Mouse (Mus musculus): Measurements from ENCODE around the gene Gstm4. TPM values are rescaled to one million over a fixed set of nuclear protein-coding genes. Genes with fewer than 3 reads are reported as not detected.
A peak's percentile ranks its signal among the peaks of the same experiment; 100 is the strongest.

Gstm4 gene
- 14.1 and 14.2 TPM in 2 replicates for polyA plus RNA-seq (2014; fragmentation: Nextera tagmentation; extraction: Ambion mirVana)

DNA sequence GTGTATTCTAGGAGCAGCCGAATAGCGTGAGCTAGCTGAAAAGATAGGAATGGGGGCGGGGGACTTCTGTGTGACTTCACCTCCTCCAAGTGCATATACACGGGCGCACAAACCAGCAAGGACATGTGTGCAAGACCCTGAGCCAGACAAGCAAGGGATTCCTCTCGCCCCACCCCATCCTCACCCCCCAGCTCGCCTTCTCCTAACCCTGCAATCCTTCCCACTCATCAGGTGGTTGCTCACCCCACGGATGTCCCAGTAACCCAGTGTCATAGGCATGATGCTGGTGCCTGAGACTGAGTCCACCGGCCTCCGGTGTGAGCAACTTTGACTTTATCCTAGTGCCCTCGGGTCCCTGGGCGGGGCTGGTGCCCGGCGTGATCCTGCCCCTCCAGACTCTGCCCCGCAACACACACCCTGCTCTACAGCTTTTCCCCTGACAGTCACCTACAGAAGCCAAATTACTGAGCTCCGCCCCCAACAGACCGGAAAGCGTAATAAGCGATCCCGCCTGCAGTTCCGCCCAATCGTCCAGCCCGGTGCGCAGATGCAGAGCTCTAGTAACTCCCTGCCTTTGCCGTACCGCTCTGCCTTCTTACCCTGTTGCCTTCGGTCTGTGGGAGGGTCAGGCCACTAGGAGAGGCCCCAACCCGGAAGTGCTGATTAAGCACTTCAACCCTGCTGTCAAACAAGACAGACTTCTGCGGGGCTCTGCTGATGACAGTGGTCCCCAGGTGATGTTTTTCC lies at the start of gene Gstm4:
Gstm4 (minus strand) TSS at position 501 of the 747 bp plus-strand sequence.
- peak within 1 kb of the TSS; percentile 49 for H3K27ac ChIP-seq (replicated peaks; ENCODE audit: low read depth, low read length)
- peaks cover 11% of the 10 kb centered on the region for H3K4me1 ChIP-seq (ENCODE audit: control insufficient read depth, insufficient read depth, low read length)
- H3K27me3 ChIP-seq (replicated peaks; ENCODE audit: control insufficient read depth, insufficient read depth, low read length) = no peaks in the 10 kb centered on the region
- DNase-seq (ENCODE audit: low spot score) = peak; percentile 93
- H3K4me2 ChIP-seq (ENCODE audit: low read depth, low read length) = peak within 1 kb of the TSS; percentile 92
- peak within 1 kb of the TSS; percentile 57 for H3K4me3 ChIP-seq (ENCODE audit: low read depth, low read length)
- H3K9ac ChIP-seq (ENCODE audit: low read depth, low read length) = peak within 1 kb of the TSS; percentile 69
- WGBS = 6% methylated on average over 27 of the region's 29 CpGs
- no peaks in the 10 kb centered on the region for H3K36me3 ChIP-seq (ENCODE audit: control insufficient read depth, insufficient read depth, low read length)
- ATAC-seq (ENCODE audit: low read depth) = peak; percentile 96
- H3K9me3 ChIP-seq (ENCODE audit: control insufficient read depth, low read length) = no peaks in the 10 kb centered on the region

DNA sequence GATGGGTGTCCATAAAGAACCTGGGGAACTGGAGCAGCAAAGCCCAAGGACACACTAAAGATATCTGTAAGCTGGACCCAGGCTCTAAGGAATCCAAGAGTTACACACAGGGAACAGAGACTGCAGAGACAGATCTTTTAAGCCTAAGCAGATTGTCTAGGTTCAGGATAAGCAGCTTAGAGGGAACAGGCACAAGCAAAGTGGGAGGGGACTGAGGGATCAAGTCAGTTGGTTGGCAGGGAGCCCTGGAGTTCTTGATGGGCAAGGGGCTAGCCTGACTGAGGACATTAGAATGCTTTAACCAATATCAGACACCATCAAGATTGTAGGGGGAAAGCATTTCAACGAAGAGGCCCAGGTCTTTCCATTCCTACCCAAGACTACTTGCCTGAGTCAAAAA lies 49.5 kb upstream of the Gstm4 start:
- WGBS = 86% methylated on average over 1 of the region's 1 CpGs
- Histone ChIP-seq H3K27me3 (replicated peaks; ENCODE audit: control insufficient read depth, insufficient read depth, low read length) (no peaks in the 10 kb centered on the region), H3K4me3 (ENCODE audit: low read depth, low read length) (no peak overlapping the region), H3K27ac (replicated peaks; ENCODE audit: low read depth, low read length) (no peak overlapping the region), H3K9ac (ENCODE audit: low read depth, low read length) (no peak overlapping the region), H3K9me3 (ENCODE audit: control insufficient read depth, low read length) (no peaks in the 10 kb centered on the region), H3K4me2 (ENCODE audit: low read depth, low read length) (no peak overlapping the region), H3K36me3 (ENCODE audit: control insufficient read depth, insufficient read depth, low read length) (no peaks in the 10 kb centered on the region), H3K4me1 (ENCODE audit: control insufficient read depth, insufficient read depth, low read length) (peaks cover 6% of the 10 kb centered on the region)
- ATAC-seq (ENCODE audit: low read depth) = no peak
- no peak for DNase-seq (ENCODE audit: low spot score)

DNA sequence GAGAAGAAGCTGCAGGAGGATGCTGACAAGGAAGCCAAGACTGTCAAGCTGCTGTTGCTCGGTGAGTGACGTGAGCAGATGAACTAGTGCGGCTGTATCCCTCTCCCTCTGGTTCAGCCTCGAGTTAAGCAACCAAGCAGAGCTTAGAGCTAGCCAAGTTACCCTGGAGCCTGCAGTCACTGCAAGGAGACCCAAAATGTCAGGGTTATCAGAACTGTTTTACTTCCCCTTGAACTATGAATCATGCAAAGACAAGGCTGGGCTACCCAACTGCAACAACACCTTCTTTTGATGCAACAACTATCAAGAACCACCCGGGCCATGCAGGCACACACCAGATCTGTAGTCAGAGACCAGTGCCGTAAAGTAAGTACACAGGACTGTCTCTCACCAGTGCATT lies 48.6 kb upstream of the Gstm4 start:
- Histone ChIP-seq H3K4me3 (ENCODE audit: low read depth, low read length) (no peak overlapping the region), H3K27ac (replicated peaks; ENCODE audit: low read depth, low read length) (no peak overlapping the region), H3K9me3 (ENCODE audit: control insufficient read depth, low read length) (no peaks in the 10 kb centered on the region), H3K36me3 (ENCODE audit: control insufficient read depth, insufficient read depth, low read length) (no peaks in the 10 kb centered on the region), H3K4me2 (ENCODE audit: low read depth, low read length) (no peak overlapping the region), H3K4me1 (ENCODE audit: control insufficient read depth, insufficient read depth, low read length) (peaks cover 15% of the 10 kb centered on the region), H3K27me3 (replicated peaks; ENCODE audit: control insufficient read depth, insufficient read depth, low read length) (no peaks in the 10 kb centered on the region), H3K9ac (ENCODE audit: low read depth, low read length) (no peak overlapping the region)
- ATAC-seq (ENCODE audit: low read depth) (no peak), DNase-seq (ENCODE audit: low spot score) (no peak)
- WGBS = 68% methylated on average over 6 of the region's 6 CpGs

DNA sequence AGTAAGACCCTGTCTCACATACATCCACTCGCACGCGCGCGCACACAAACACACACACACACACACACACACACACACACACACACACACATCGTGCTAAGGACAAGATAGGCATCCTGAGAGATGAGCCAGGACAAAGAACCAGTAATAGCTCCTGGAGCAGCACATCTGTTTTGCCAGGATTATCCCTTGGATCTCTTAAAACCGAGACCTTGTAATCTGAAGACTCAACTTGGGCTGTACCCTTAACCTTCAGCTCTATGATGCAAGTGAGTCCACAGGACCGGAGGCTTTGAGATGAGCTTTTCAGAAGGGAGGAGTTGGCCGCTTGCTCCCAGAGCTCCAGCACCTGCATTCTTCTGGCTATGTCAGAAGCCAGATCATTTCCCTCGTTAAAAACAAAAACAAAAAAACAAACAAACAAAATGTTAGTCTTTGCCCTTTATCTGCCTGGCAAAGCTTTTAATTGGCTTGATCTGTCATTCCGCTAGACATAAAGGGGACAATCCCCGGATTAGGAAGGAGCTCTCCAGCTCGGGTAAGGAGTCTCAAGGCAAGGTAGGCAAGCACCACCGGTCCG lies 47.9 kb upstream of the Gstm4 start, which contains the start of gene Gnat2:
Gnat2 (plus strand) TSS at position 254 of the 580 bp plus-strand sequence.
- Histone ChIP-seq H3K9ac (ENCODE audit: low read depth, low read length) (no peak within 1 kb of the TSS), H3K4me2 (ENCODE audit: low read depth, low read length) (no peak within 1 kb of the TSS), H3K4me1 (ENCODE audit: control insufficient read depth, insufficient read depth, low read length) (peaks cover 15% of the 10 kb centered on the region), H3K27ac (replicated peaks; ENCODE audit: low read depth, low read length) (no peak within 1 kb of the TSS), H3K27me3 (replicated peaks; ENCODE audit: control insufficient read depth, insufficient read depth, low read length) (no peaks in the 10 kb centered on the region), H3K36me3 (ENCODE audit: control insufficient read depth, insufficient read depth, low read length) (no peaks in the 10 kb centered on the region), H3K9me3 (ENCODE audit: control insufficient read depth, low read length) (no peaks in the 10 kb centered on the region), H3K4me3 (ENCODE audit: low read depth, low read length) (no peak within 1 kb of the TSS)
- no peak for ATAC-seq (ENCODE audit: low read depth)
- no peak for DNase-seq (ENCODE audit: low spot score)
- WGBS = 70% methylated on average over 15 of the region's 15 CpGs

DNA sequence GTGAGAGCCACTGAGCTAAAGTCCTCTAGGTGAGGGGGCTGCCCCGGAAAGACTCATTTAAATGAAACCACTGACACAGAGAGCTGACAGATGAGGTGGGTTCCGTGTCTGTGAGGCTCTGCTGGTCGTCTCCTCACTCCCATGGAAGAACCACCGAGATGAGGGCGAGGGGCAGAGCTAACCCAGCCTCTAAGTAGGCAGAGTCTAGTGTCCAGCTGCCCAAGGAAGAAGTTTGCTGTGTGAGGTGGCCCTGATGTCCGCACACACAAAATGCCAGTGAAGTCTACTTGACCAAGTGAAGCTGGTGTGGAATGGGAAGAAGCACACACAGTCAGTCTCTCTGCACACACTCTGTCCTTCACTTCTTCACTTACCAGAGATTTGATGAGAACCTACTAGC lies 47.3 kb upstream of the Gstm4 start:
- Histone ChIP-seq H3K27me3 (replicated peaks; ENCODE audit: control insufficient read depth, insufficient read depth, low read length) (no peaks in the 10 kb centered on the region), H3K9me3 (ENCODE audit: control insufficient read depth, low read length) (no peaks in the 10 kb centered on the region), H3K27ac (replicated peaks; ENCODE audit: low read depth, low read length) (no peak overlapping the region), H3K4me2 (ENCODE audit: low read depth, low read length) (no peak overlapping the region), H3K4me1 (ENCODE audit: control insufficient read depth, insufficient read depth, low read length) (peaks cover 21% of the 10 kb centered on the region), H3K36me3 (ENCODE audit: control insufficient read depth, insufficient read depth, low read length) (no peaks in the 10 kb centered on the region), H3K9ac (ENCODE audit: low read depth, low read length) (no peak overlapping the region), H3K4me3 (ENCODE audit: low read depth, low read length) (no peak overlapping the region)
- DNase-seq (ENCODE audit: low spot score) (no peak), ATAC-seq (ENCODE audit: low read depth) (no peak)
- 85% methylated on average over 6 of the region's 6 CpGs for WGBS

DNA sequence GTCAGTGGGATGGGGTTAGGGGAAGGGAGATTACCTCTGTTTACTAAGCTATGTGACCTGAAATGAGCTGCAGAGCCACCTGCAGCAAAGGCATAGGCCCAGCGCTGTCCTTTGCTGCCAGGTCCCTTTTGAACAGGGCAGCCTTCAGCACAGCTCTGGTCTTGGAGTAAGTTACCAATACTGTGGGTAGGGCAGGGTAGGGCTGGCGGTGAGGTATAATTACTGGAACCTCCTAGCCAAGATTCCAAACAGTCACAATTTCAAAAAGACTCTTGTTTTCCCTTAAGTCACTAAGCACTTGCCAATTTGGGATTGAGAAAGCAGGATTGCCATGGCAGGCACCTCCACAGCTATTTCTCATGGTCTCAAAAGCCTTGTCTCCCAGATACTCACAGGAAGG lies 45.9 kb upstream of the Gstm4 start:
- no peak for DNase-seq (ENCODE audit: low spot score)
- 55% methylated on average over 2 of the region's 2 CpGs for WGBS

DNA sequence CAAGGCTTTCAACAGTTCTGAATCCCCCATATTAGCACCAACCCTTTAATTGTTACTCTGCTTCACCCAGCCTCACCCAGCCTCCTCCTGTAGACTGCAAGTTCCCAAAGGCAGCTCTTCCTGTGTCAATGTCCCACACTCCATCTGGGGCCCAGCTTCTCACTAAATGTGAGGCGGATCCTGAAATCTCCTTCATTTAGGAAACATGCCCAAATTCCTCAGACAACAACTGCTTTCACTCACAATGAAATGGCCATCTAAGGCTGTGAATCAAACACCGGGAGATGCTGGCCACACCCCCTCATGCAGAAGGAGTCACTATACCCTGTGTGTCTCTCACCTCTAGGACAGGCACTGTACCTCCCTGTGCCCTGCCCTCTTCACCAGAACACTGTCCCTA lies 45.2 kb upstream of the Gstm4 start:
- ATAC-seq (ENCODE audit: low read depth) (no peak), DNase-seq (ENCODE audit: low spot score) (no peak)
- no peak overlapping the region; the same call in 1 of the 2 replicates for H3K27ac ChIP-seq (replicated peaks; ENCODE audit: low read depth, low read length)
- H3K27me3 ChIP-seq (replicated peaks; ENCODE audit: control insufficient read depth, insufficient read depth, low read length) = no peaks in the 10 kb centered on the region
- no peak overlapping the region for H3K9ac ChIP-seq (ENCODE audit: low read depth, low read length)
- H3K9me3 ChIP-seq (ENCODE audit: control insufficient read depth, low read length) = no peaks in the 10 kb centered on the region
- no peaks in the 10 kb centered on the region for H3K36me3 ChIP-seq (ENCODE audit: control insufficient read depth, insufficient read depth, low read length)
- no peak overlapping the region for H3K4me2 ChIP-seq (ENCODE audit: low read depth, low read length)
- no peak overlapping the region for H3K4me3 ChIP-seq (ENCODE audit: low read depth, low read length)
- 42% methylated on average over 2 of the region's 2 CpGs for WGBS
- peaks cover 26% of the 10 kb centered on the region for H3K4me1 ChIP-seq (ENCODE audit: control insufficient read depth, insufficient read depth, low read length)

More for the DNA sequence above, 45.9 kb upstream of the Gstm4 start:
- Histone ChIP-seq H3K9ac (ENCODE audit: low read depth, low read length) (no peak overlapping the region), H3K27me3 (replicated peaks; ENCODE audit: control insufficient read depth, insufficient read depth, low read length) (no peaks in the 10 kb centered on the region), H3K4me3 (ENCODE audit: low read depth, low read length) (no peak overlapping the region), H3K27ac (replicated peaks; ENCODE audit: low read depth, low read length) (no peak overlapping the region), H3K9me3 (ENCODE audit: control insufficient read depth, low read length) (no peaks in the 10 kb centered on the region), H3K4me1 (ENCODE audit: control insufficient read depth, insufficient read depth, low read length) (peaks cover 26% of the 10 kb centered on the region), H3K4me2 (ENCODE audit: low read depth, low read length) (no peak overlapping the region), H3K36me3 (ENCODE audit: control insufficient read depth, insufficient read depth, low read length) (no peaks in the 10 kb centered on the region)
- ATAC-seq (ENCODE audit: low read depth) = no peak

DNA sequence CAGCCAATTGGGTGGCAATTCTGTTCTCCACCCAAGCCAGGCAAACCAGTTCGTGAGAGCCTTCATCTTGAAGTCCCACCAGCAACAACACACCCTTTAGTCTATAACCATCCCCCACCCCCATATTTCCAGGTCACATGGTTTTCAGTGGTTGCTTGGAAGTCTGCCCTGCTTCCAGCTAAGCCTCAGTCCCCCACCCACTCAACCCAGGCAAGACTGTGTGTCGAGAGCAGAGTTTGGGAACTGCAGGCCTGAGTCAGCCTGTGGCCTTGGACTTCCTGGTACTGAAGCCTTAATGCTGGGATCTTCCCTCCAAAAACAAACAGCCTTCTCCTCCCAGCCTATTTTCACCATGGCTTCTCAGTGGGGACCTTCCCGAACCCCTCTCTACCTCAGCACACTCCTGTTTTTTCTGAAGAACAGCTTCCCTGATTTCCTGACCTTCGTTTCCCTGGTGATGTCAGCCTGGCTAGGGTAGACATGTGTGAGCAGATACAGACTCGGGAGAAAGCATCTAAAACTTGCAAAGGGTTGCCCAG lies 44.2 kb upstream of the Gstm4 start:
- no peaks in the 10 kb centered on the region for H3K36me3 ChIP-seq (ENCODE audit: control insufficient read depth, insufficient read depth, low read length)
- peak overlapping the region; percentile 61 for H3K27ac ChIP-seq (replicated peaks; ENCODE audit: low read depth, low read length)
- no peak overlapping the region for H3K4me3 ChIP-seq (ENCODE audit: low read depth, low read length)
- ATAC-seq (ENCODE audit: low read depth) (no peak), DNase-seq (ENCODE audit: low spot score) (peak; percentile 68)
- WGBS = 26% methylated on average over 5 of the region's 5 CpGs
- H3K27me3 ChIP-seq (replicated peaks; ENCODE audit: control insufficient read depth, insufficient read depth, low read length) = no peaks in the 10 kb centered on the region
- no peaks in the 10 kb centered on the region for H3K9me3 ChIP-seq (ENCODE audit: control insufficient read depth, low read length)
- peaks cover 35% of the 10 kb centered on the region for H3K4me1 ChIP-seq (ENCODE audit: control insufficient read depth, insufficient read depth, low read length)
- no peak overlapping the region for H3K4me2 ChIP-seq (ENCODE audit: low read depth, low read length)
- H3K9ac ChIP-seq (ENCODE audit: low read depth, low read length) = peak overlapping the region; percentile 19; the same call in 1 of the 2 replicates
